Mouse (Mus musculus): ENCODE results near the gene Rnf146. TPM values are rescaled to one million over a fixed set of nuclear protein-coding genes. Genes with fewer than 3 reads are reported as not detected.
A peak's percentile ranks its signal among the peaks of the same experiment; 100 is the strongest.

Rnf146 gene
- polyA plus RNA-seq, 1 experiment from 2014 or later: 45.6 TPM

GRCm38 (mm10) chr10:29311480-29312219 lies 50.6 kb downstream of the Rnf146 start:
- H3K4me1 ChIP-seq (ENCODE audit: control insufficient read depth, insufficient read depth, low read length): no peaks in the 10 kb centered on the region
- no peak for DNase-seq (ENCODE audit: low spot score)
- no peaks in the 10 kb centered on the region for H3K9me3 ChIP-seq (ENCODE audit: control insufficient read depth, low read length)
- 74% methylated on average over 4 of the region's 4 CpGs for WGBS
- no peaks in the 10 kb centered on the region for H3K36me3 ChIP-seq (ENCODE audit: control insufficient read depth, insufficient read depth, low read length)
- peak overlapping the region; percentile 74; the same call in 1 of the 2 replicates for H3K4me2 ChIP-seq (ENCODE audit: low read depth, low read length)
- no peak for ATAC-seq (ENCODE audit: low read depth)
- H3K4me3 ChIP-seq (ENCODE audit: low read depth, low read length): no peak overlapping the region
- no peak overlapping the region for H3K9ac ChIP-seq (ENCODE audit: low read depth, low read length)
- no peak overlapping the region for H3K27ac ChIP-seq (replicated peaks; ENCODE audit: low read depth, low read length)
- no peaks in the 10 kb centered on the region for H3K27me3 ChIP-seq (replicated peaks; ENCODE audit: control insufficient read depth, insufficient read depth, low read length)

DNA sequence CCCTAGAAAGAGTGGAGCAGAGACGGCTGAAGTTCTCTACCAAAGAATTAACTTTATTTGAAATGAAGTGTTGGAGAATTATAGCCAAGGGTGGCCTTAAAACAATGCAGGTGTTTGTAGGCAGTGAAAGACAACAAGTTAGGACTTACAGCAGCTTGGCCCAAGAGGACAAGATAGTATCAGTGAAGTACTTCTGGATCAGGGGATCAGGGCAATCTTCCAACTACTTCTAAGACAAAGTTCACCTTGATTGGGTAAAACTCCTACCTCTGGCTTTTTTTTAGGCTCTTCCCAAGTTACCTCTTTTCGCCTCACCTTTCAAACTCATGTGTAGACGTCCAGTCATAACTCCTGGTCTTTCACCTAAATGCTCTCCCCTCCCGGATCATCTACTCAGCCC lies 60.0 kb downstream of the Rnf146 start:
- H3K27ac ChIP-seq (replicated peaks; ENCODE audit: low read depth, low read length): no peak overlapping the region
- H3K4me3 ChIP-seq (ENCODE audit: low read depth, low read length): no peak overlapping the region
- ATAC-seq (ENCODE audit: low read depth): no peak
- no peak overlapping the region for H3K4me2 ChIP-seq (ENCODE audit: low read depth, low read length)
- H3K27me3 ChIP-seq (replicated peaks; ENCODE audit: control insufficient read depth, insufficient read depth, low read length): no peaks in the 10 kb centered on the region
- no peak overlapping the region for H3K9ac ChIP-seq (ENCODE audit: low read depth, low read length)
- H3K36me3 ChIP-seq (ENCODE audit: control insufficient read depth, insufficient read depth, low read length): no peaks in the 10 kb centered on the region
- no peak for DNase-seq (ENCODE audit: low spot score)
- WGBS: 95% methylated on average over 4 of the region's 4 CpGs
- H3K9me3 ChIP-seq (ENCODE audit: control insufficient read depth, low read length): no peaks in the 10 kb centered on the region
- no peaks in the 10 kb centered on the region for H3K4me1 ChIP-seq (ENCODE audit: control insufficient read depth, insufficient read depth, low read length)

Other genes starting within 250 kb of the Rnf146 start
- gene Soga3, start 218.6 kb downstream of the Rnf146 start, polyA plus RNA-seq (2014; fragmentation: Nextera tagmentation; extraction: Ambion mirVana): 5.0 TPM in 2 replicates
- 0.51 and 1.1 TPM in 2 replicates for gene Gm49353, start 163.5 kb downstream of the Rnf146 start, polyA plus RNA-seq (2014; fragmentation: Nextera tagmentation; extraction: Ambion mirVana)
- gene 9330159F19Rik, start 150.8 kb downstream of the Rnf146 start, polyA plus RNA-seq (2014; fragmentation: Nextera tagmentation; extraction: Ambion mirVana): 1.9 and 2.2 TPM in 2 replicates
- gene Echdc1, start 49.3 kb downstream of the Rnf146 start, polyA plus RNA-seq (2014; fragmentation: Nextera tagmentation; extraction: Ambion mirVana): 24.8 and 25.3 TPM in 2 replicates
- 14.8 TPM in 2 replicates for gene Rspo3, start 173.4 kb upstream of the Rnf146 start, polyA plus RNA-seq (2014; fragmentation: Nextera tagmentation; extraction: Ambion mirVana)